Mouse (Mus musculus) embryonic facial prominence, embryonic 14.5 days (tissue): ENCODE measurements around the gene Igf1r. TPM values are rescaled to one million over a fixed set of nuclear protein-coding genes. Genes with fewer than 3 reads are reported as not detected.

ENCODE experiments used
- ATAC-seq: fragments of 200-750 bp; cut with Nextera tagmentation; 2 replicates; pipeline ENCODE4 v1.8.0; 2017; ENCODE audit warnings: low read depth, moderate number of reproducible peaks, moderate TSS enrichment
- DNase-seq: peaks from one replicate; pipeline ENCODE4 v3.0.0-alpha.2; 2015; ENCODE audit warnings: low spot score
- H3K27ac ChIP-seq: fragments of 300-500 bp; sonication (generic); replicated peaks from 2 replicates; pipeline ENCODE4 v1.5.1; 2014; ENCODE audit warnings: low read depth, mild to moderate bottlenecking, low read length, moderate library complexity
- H3K27me3 ChIP-seq: fragments of 300-500 bp; sonication (generic); replicated peaks from 2 replicates; pipeline ENCODE4 v1.6.1; 2014; ENCODE audit warnings: low read length; ENCODE audit not compliant: control insufficient read depth, insufficient read depth
- H3K36me3 ChIP-seq: fragments of 300-500 bp; sonication (generic); 2 replicates; pipeline ENCODE4 v1.6.1; 2014; ENCODE audit warnings: low read length, mixed read lengths; ENCODE audit not compliant: control insufficient read depth, insufficient read depth
- H3K4me1 ChIP-seq: fragments of 300-500 bp; sonication (generic); 2 replicates; pipeline ENCODE4 v1.6.1; 2014; ENCODE audit warnings: antibody characterized with exemption, low read length; ENCODE audit not compliant: control insufficient read depth, insufficient read depth
- H3K4me2 ChIP-seq: fragments of 300-500 bp; sonication (generic); 2 replicates; pipeline ENCODE4 v1.6.1; 2014; ENCODE audit warnings: low read depth, mild to moderate bottlenecking, low read length, moderate library complexity, mixed read lengths
- H3K4me3 ChIP-seq: fragments of 300-500 bp; sonication (generic); 2 replicates; pipeline ENCODE4 v1.5.1; 2014; ENCODE audit warnings: low read depth, mild to moderate bottlenecking, low read length
- H3K9ac ChIP-seq: fragments of 300-500 bp; sonication (generic); 2 replicates; pipeline ENCODE4 v1.6.1; 2014; ENCODE audit warnings: low read depth, mild to moderate bottlenecking, low read length, moderate library complexity, mixed read lengths
- H3K9me3 ChIP-seq: fragments of 300-500 bp; sonication (generic); 2 replicates; pipeline ENCODE4 v1.6.1; 2016; ENCODE audit warnings: low read length; ENCODE audit not compliant: control insufficient read depth
- WGBS: fragments of 180-500 bp; shearing (Covaris S2); extraction: QIAGEN DNeasy Blood & Tissue Kit; methylation state at CpG from one replicate; pipeline ENCODE4 v1.1.7; 2014; 5-methylcytosine and 5-hydroxymethylcytosine counted together
- polyA plus RNA-seq: library from polyadenylated mRNA; unstranded; fragments of >200 nt; fragmentation: Nextera tagmentation; extraction: Ambion mirVana; gene quantifications from 2 replicates; pipeline ENCODE4 v1.2.1, GENCODE M21; 2014

The Igf1r gene
- polyA plus RNA-seq, 1 experiment from 2014 or later, result 16.8 TPM

DNA sequence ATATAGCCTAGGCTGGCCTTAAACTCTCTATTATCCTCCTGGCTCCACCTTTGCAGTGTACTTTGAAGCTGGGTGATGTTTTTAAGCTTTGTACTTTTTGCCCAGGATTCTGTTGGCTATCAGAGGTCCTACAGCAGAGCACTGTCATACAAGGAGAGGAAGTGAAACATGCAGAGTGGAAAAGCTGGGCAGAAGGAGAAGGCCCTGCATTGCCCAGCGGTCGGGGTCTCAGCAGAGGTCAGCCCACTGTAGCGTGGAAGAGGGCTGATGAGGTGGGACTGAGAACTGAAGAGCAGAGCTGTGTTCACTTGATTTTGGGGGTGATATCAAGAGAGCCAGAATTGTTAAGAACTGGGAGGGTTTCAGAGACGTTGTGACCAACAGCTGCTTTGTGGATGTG lies 134.9 kb downstream of the Igf1r start:
- WGBS, result 58% methylated on average over 4 of the region's 4 CpGs
- no peaks in the 10 kb centered on the region for H3K9me3 ChIP-seq
- no peak overlapping the region for H3K4me2 ChIP-seq
- H3K9ac ChIP-seq, result no peak overlapping the region
- ATAC-seq (no peak), DNase-seq (no peak)
- peaks cover 40% of the 10 kb centered on the region for H3K4me1 ChIP-seq
- H3K4me3 ChIP-seq, result no peak overlapping the region
- no peak overlapping the region for H3K27ac ChIP-seq
- no peaks in the 10 kb centered on the region for H3K36me3 ChIP-seq
- H3K27me3 ChIP-seq, result no peaks in the 10 kb centered on the region

DNA sequence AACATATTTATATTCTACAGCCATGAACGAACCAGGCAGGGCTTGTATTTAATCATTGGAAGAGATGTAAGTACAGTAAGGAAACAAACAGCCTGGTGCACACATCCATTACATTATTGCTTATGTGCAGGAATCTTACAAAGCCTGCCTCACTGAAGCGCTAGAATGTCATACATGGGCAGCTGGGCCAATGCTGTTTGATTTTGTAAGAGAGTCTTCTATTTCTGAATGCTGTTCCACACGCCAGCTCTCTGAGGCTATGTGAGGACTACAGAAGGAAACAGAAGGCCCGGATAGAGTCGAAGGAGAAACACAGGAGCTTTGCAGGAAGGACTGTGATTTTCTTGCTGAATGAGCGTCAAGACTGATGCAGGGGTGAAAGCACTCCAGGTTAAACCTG lies 136.2 kb downstream of the Igf1r start:
- ATAC-seq (no peak), DNase-seq (no peak)
- peaks cover 32% of the 10 kb centered on the region for H3K4me1 ChIP-seq
- H3K4me2 ChIP-seq, result no peak overlapping the region
- H3K36me3 ChIP-seq, result no peaks in the 10 kb centered on the region
- no peaks in the 10 kb centered on the region for H3K9me3 ChIP-seq
- no peaks in the 10 kb centered on the region for H3K27me3 ChIP-seq
- no peak overlapping the region for H3K9ac ChIP-seq
- 71% methylated on average over 6 of the region's 6 CpGs for WGBS
- no peak overlapping the region for H3K27ac ChIP-seq
- H3K4me3 ChIP-seq, result no peak overlapping the region

DNA sequence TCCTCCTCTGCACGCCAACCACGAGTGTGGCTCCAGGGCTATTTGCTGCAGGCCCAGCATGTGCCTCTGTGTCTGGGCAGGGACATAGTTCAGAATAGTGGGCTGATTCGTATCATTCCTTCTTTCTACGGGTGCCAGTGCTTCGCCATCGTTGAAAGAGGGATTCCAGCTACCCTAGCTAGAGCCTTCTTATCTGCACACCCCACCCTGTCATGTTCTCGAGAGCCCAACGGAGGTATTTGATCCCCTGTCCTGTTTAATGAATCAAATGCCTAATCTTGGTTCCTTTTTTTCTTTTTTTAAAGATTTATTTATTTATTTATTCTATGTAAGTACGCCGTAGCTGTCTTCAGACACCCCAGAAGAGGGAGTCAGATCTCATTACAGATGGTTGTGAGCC lies 137.1 kb downstream of the Igf1r start:
- no peak for DNase-seq
- H3K4me3 ChIP-seq, result no peak overlapping the region
- peaks cover 23% of the 10 kb centered on the region for H3K4me1 ChIP-seq
- no peaks in the 10 kb centered on the region for H3K27me3 ChIP-seq
- no peaks in the 10 kb centered on the region for H3K36me3 ChIP-seq
- 87% methylated on average over 10 of the region's 10 CpGs for WGBS
- no peak for ATAC-seq
- H3K9ac ChIP-seq, result no peak overlapping the region
- no peaks in the 10 kb centered on the region for H3K9me3 ChIP-seq
- no peak overlapping the region for H3K4me2 ChIP-seq
- no peak overlapping the region for H3K27ac ChIP-seq

DNA sequence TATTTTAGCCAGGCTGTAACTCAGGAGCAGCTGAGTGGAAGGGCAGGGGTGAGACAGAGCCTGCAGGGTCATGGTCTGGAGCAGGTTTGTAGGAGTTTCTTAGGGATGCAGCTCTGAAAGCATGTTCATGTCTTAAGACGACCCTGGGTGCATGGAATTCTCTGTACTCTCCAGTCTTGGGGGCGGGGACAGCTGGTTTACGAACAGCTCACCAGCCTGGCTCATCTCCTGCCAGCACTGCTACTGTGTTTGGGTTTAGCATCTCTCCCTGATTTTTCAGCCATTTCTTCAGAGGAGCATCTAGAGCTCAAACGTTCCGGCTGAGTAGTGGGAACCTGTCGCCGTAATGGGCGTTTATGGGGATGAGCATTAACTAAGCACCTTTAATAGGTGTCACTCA lies 137.9 kb downstream of the Igf1r start:
- Histone ChIP-seq H3K4me2 (no peak overlapping the region), H3K36me3 (no peaks in the 10 kb centered on the region), H3K27ac (no peak overlapping the region), H3K9me3 (no peaks in the 10 kb centered on the region), H3K4me3 (no peak overlapping the region), H3K4me1 (peaks cover 15% of the 10 kb centered on the region), H3K27me3 (no peaks in the 10 kb centered on the region), H3K9ac (no peak overlapping the region)
- DNase-seq, result no peak
- WGBS, result 74% methylated on average over 8 of the region's 8 CpGs
- no peak for ATAC-seq

DNA sequence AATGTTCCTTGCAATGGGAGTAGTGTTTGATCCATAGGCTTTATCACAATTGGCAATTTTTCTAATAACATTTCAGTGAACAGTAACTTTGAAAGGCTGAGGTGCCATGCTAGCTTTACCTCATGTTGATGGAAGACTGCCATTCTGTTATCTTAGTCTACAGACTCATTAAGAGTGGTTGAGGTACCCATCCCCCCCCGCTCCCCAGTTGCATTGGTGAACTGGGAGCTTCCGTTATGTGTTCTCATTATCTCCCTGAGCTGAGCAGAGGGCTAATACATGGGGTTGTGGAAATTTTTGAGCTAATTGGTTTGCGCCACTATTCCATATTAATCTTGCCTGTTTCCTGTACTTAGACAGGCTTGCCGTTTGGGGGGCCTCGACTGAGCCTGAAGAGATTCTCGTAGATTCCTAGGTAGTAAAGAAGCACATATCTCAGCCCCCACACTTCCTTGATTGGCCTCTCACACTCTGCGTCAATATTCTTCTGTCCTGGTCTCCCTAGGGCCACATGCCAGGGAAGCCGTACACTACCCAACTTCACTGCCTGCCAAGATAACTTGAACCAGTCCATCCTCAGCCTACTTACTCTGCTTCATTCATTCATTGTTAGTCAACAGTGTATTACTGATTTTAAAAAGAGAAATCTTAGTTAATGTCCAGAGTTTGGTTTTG lies 139.8 kb downstream of the Igf1r start:
- no peak for DNase-seq
- H3K27me3 ChIP-seq, result no peaks in the 10 kb centered on the region
- H3K27ac ChIP-seq, result no peak overlapping the region
- H3K4me3 ChIP-seq, result no peak overlapping the region
- no peak overlapping the region for H3K9ac ChIP-seq
- no peaks in the 10 kb centered on the region for H3K36me3 ChIP-seq
- ATAC-seq, result no peak
- H3K4me1 ChIP-seq, result no peaks in the 10 kb centered on the region
- H3K9me3 ChIP-seq, result no peaks in the 10 kb centered on the region
- WGBS, result 83% methylated on average over 8 of the region's 8 CpGs
- no peak overlapping the region for H3K4me2 ChIP-seq

DNA sequence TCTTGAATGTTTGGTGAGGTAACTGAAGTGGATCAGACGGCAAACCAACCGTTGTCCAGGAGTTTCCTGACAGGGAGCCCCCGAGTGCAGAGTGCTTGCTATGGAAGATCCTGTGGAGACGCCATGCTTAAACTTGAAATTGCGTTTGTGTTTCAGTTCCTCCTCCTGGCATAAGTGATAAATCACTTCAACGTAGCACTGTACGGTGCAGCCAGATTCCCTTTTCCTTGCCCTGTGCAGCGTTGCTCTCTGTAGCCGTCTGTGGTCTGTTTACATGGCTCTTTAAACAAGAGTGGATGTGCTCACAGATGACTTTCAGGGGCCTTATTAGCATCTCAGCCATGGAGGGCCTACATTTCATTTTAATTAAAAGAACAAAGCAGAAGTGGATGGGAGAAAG lies 141.2 kb downstream of the Igf1r start:
- Histone ChIP-seq H3K9me3 (no peaks in the 10 kb centered on the region), H3K4me2 (no peak overlapping the region), H3K36me3 (no peaks in the 10 kb centered on the region), H3K4me3 (no peak overlapping the region), H3K27ac (no peak overlapping the region), H3K27me3 (no peaks in the 10 kb centered on the region), H3K4me1 (no peaks in the 10 kb centered on the region), H3K9ac (no peak overlapping the region)
- no peak for DNase-seq
- ATAC-seq, result no peak
- WGBS, result 76% methylated on average over 9 of the region's 9 CpGs

DNA sequence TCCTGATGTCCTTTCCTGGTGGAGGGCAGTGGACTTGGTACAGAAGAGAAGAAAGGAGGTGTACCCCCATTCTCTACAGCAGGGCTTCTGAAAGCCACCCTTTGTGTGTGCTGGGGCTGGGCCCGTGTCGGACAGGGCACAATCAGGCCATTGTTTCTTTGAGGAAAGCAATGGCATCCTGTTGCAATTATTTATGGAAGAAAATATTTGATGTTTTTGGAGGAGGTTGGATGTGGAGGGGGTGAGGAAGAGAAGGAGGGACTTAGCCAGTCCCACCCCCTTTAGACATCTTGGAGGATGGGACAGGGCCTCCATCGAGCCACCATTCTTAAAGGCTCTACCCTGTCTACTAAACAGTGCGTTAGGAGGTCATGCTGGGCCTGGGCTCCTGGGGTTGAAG lies 142.9 kb downstream of the Igf1r start:
- H3K4me2 ChIP-seq, result no peak overlapping the region
- no peaks in the 10 kb centered on the region for H3K9me3 ChIP-seq
- no peak overlapping the region for H3K4me3 ChIP-seq
- no peaks in the 10 kb centered on the region for H3K27me3 ChIP-seq
- DNase-seq (no peak), ATAC-seq (no peak; the same call in 1 of the 2 replicates)
- H3K36me3 ChIP-seq, result no peaks in the 10 kb centered on the region
- H3K4me1 ChIP-seq, result no peaks in the 10 kb centered on the region
- H3K27ac ChIP-seq, result no peak overlapping the region
- 37% methylated on average over 4 of the region's 4 CpGs for WGBS
- H3K9ac ChIP-seq, result no peak overlapping the region

DNA sequence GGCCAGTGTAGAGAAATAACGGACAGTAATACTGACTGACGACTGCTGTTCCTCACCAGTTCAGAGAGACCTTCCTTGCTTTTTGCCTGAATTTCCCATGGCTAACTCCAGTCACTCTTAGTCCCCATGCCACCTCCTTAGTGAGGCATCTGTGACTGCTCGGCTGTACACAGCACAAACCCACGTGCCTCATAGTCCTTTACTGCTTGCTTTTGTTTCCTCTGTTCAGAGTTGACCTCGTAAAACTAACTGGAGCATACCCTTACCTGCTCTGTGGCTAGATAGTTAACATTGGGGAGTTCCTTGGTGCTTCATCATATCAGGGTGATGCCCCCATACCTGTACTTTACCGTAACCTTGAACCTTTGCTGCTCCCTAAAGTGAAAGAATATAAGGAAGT lies 143.8 kb downstream of the Igf1r start:
- no peak overlapping the region for H3K4me3 ChIP-seq
- DNase-seq (no peak), ATAC-seq (no peak)
- no peak overlapping the region for H3K4me2 ChIP-seq
- no peak overlapping the region for H3K9ac ChIP-seq
- no peaks in the 10 kb centered on the region for H3K36me3 ChIP-seq
- H3K27ac ChIP-seq, result no peak overlapping the region
- WGBS, result 83% methylated on average over 6 of the region's 6 CpGs
- H3K27me3 ChIP-seq, result no peaks in the 10 kb centered on the region
- no peaks in the 10 kb centered on the region for H3K4me1 ChIP-seq
- no peaks in the 10 kb centered on the region for H3K9me3 ChIP-seq

DNA sequence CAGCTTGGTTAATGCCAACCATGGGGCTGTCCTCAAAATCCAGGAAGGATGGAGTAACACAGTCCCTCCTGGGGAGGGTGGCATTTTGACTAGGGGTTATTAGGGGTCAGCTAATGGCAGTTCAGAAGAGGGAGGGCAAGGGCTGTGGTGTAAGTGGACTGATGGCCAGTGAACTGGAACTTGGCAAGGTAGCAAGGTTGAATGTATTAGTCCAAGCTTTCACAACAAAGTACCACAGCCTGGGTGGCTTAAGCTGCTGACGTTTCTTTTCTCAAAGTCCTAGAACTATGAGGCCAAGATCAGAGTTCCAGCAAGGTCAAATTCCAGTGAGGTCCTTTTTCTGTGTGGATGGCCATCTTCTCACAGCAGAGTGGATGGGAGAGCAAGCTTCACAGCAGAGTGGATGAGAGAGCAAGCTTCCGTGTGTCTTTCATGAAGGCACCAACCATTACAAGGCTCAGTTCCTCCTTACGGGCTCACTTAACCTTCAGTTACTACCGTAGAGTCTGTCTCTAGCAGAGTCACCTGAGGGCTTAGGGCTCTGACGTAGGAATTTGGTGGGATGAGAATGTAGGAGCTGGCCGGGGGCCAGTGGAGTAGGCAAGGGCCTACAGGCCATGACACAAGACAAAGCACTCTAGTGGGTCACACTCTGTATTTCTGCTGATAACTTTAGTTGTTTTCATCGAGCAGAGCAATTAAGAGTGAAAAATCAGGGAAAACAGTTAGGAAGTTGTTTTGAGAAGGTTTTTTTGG lies 144.6 kb downstream of the Igf1r start:
- no peaks in the 10 kb centered on the region for H3K27me3 ChIP-seq
- H3K4me3 ChIP-seq, result no peak overlapping the region
- DNase-seq (no peak), ATAC-seq (no peak)
- H3K36me3 ChIP-seq, result no peaks in the 10 kb centered on the region
- no peaks in the 10 kb centered on the region for H3K9me3 ChIP-seq
- H3K27ac ChIP-seq, result no peak overlapping the region
- 88% methylated on average over 7 of the region's 7 CpGs for WGBS
- no peak overlapping the region for H3K9ac ChIP-seq
- peaks cover under 1% of the 10 kb centered on the region; the same call in 1 of the 2 replicates for H3K4me1 ChIP-seq
- H3K4me2 ChIP-seq, result no peak overlapping the region
